Mouse (Mus musculus) cerebellum, adult 2 months (tissue): ENCODE results near the gene Rnf182. TPM values are rescaled to one million over a fixed set of nuclear protein-coding genes. Genes with fewer than 3 reads are reported as not detected.

Experiments used
- DNase-seq, 2 experiments: peaks; one replicate each; pipeline ENCODE4 v3.0.0; 2021
- H3K27ac ChIP-seq: fragments of 200-500 bp; 2 replicates; pipeline ENCODE4 v1.5.1; 2012; ENCODE audit warnings: low read length, control low read depth, inconsistent platforms; ENCODE audit not compliant: insufficient read depth
- H3K27me3 ChIP-seq: fragments of 200-500 bp; 2 replicates; pipeline ENCODE4 v1.6.1; 2012; ENCODE audit warnings: inconsistent platforms, mild to moderate bottlenecking, low read length, moderate library complexity; ENCODE audit not compliant: control insufficient read depth, insufficient read depth
- H3K4me1 ChIP-seq: fragments of 200-500 bp; 2 replicates; pipeline ENCODE4 v1.6.1; 2011; ENCODE audit warnings: low read length; ENCODE audit not compliant: control insufficient read depth, insufficient read depth
- H3K4me3 ChIP-seq: fragments of 200-500 bp; replicated peaks from 2 replicates; pipeline ENCODE3; 2011; ENCODE audit warnings: mild to moderate bottlenecking, low read depth, low read length, control low read depth; ENCODE audit not compliant: insufficient read depth
- CTCF ChIP-seq: fragments of 200-500 bp; IDR thresholded peaks from 2 replicates; pipeline ENCODE4 v1.5.1; 2011; ENCODE audit warnings: low read depth, mild to moderate bottlenecking, control low read depth, low read length, moderate library complexity, borderline replicate concordance; ENCODE audit not compliant: insufficient read depth
- POLR2A ChIP-seq: fragments of 200-500 bp; IDR thresholded peaks from 2 replicates; pipeline ENCODE4 v1.6.1; 2011; ENCODE audit warnings: low read length, control low read depth, borderline replicate concordance; ENCODE audit not compliant: insufficient read depth
- WGBS: fragments of 180-500 bp; shearing (Covaris S2); methylation state at CpG from one replicate; pipeline ENCODE4 v1.1.7; 2018; 5-methylcytosine and 5-hydroxymethylcytosine counted together
- polyA plus RNA-seq: library from polyadenylated mRNA; depleted of rRNA; stranded (reverse); fragments of >200 nt; gene quantifications from 2 replicates; pipeline ENCODE4 v1.2.3, GENCODE M21; 2012

Gene Rnf182
- polyA plus RNA-seq, 1 experiment: 28.4 TPM

DNA sequence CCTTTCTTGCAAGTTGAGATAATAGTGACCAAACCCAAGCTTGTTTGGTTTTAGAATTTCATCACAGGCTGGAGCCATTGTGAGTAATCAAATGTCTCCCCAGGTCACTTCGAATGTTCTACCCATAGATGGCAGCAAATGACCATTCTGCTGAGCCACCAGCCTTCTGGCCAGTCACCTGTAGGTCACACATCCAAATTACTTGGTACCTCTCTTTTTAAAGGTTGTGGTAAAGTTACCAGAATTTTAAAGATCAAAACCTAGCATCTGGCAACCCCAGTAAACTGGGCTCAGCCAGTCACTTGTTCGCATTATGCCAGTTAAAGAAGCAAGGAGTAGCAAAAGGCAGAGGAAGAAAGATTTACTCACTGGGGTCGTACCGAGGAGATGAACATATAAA is 19.6 kb upstream of the Rnf182 start:
- TF ChIP-seq CTCF (peak; percentile 97), POLR2A (no peak)
- Histone ChIP-seq H3K4me1 (peaks cover 3% of the 10 kb centered on the region), H3K4me3 (no peak overlapping the region), H3K27me3 (no peaks in the 10 kb centered on the region), H3K27ac (no peak overlapping the region)
- DNase-seq: peak; percentile 74 to 80
- WGBS: 65% methylated on average over 4 of the region's 4 CpGs

DNA sequence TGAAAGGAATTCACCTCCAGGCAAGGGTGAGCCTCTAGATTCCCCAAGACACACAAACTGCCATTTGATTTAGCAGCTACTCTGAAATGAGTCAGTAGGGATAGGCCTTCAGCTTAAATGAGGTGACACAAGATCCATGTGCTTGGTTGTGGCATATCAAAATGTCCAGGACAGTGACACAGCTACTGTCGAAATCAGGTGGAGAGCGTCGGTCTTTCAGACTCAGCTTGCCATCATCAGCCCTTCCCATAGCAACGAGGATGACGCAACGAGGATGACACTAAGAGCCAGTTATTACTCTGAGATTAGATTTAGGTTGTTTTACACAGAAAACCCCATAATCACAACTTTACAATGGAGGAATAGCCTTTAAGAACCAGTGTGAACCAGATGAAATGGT is 14.5 kb upstream of the Rnf182 start:
- TF ChIP-seq POLR2A: no peak
- no peak for TF ChIP-seq CTCF
- no peak for DNase-seq
- H3K4me1 ChIP-seq: peaks cover 8% of the 10 kb centered on the region; the same call in 1 of the 2 replicates
- no peaks in the 10 kb centered on the region for H3K27me3 ChIP-seq
- H3K4me3 ChIP-seq: no peak overlapping the region
- WGBS: 98% methylated on average over 6 of the region's 6 CpGs
- no peak overlapping the region for H3K27ac ChIP-seq

DNA sequence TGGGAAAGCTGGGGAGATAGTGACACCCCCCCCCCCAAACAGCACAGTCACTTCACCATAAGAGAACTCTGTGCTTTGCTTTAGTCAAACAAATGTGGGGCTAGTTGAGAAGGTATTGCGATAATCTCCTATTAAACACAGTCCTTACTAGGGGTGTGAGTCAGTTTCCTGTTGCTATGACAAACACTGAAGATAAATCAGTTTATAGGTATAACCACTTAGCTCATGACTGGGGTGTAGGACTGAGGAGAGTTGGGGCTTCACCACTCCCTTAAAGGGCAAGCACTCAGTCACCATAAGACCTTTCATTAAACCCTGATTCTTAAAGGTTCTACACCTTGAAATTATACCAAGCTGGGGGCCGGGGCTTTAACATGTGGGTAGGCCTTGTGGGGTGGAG is 13.1 kb upstream of the Rnf182 start:
- Histone ChIP-seq H3K27me3 (no peaks in the 10 kb centered on the region), H3K4me3 (no peak overlapping the region), H3K4me1 (peaks cover 8% of the 10 kb centered on the region; the same call in 1 of the 2 replicates), H3K27ac (no peak overlapping the region)
- TF ChIP-seq POLR2A (no peak), CTCF (no peak)
- 98% methylated on average over 2 of the region's 2 CpGs for WGBS
- no peak for DNase-seq

DNA sequence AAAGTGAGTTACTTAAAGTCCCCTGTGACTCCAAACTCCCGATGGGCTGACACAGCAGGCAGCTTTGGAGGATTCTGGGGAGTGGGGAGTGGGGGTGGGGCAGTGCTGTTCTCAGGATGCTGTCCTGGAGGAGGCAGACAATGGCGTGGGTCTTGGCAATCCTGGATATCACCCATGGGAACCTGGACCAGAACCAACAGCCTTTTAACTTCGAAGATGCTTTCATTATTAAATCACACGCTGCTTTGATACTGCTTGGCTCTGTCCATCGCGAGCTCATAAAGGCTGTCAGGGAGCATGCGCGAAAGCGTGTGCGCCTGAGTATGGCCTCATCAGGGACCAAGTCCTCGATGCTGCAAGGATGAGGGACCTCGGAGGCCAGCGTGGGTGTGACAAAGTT is 12.5 kb upstream of the Rnf182 start:
- peak in 1 of 2 experiments; percentile 46 for DNase-seq
- Histone ChIP-seq H3K4me1 (peaks cover 8% of the 10 kb centered on the region; the same call in 1 of the 2 replicates), H3K27me3 (no peaks in the 10 kb centered on the region), H3K27ac (no peak overlapping the region), H3K4me3 (peak overlapping the region; percentile 3)
- TF ChIP-seq POLR2A (no peak), CTCF (no peak)
- 16% methylated on average over 13 of the region's 13 CpGs for WGBS

DNA sequence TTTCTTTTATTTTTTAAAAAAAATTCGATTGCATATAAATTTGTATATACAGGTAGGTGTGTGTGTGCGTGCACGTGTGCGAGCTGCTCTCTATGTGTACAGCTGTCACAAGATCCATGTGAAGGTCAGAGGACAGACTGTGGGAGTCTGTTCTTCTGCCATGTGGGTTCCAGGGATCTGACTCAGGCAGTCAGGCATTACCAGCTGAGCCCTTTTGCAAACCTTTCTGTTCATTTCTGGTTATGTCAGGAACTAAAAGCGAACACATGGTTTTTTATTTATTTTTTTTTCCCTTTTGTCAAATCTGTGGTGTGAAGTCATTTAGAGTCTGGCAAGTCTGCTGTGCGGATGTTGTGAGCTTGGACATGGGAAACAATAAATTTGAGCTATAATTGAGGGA is 6.7 kb upstream of the Rnf182 start:
- Histone ChIP-seq H3K27me3 (no peaks in the 10 kb centered on the region), H3K4me3 (no peak overlapping the region), H3K4me1 (no peaks in the 10 kb centered on the region), H3K27ac (no peak overlapping the region)
- TF ChIP-seq POLR2A (no peak), CTCF (no peak)
- peak in 1 of 2 experiments; percentile 4 for DNase-seq
- WGBS: 85% methylated on average over 6 of the region's 6 CpGs

DNA sequence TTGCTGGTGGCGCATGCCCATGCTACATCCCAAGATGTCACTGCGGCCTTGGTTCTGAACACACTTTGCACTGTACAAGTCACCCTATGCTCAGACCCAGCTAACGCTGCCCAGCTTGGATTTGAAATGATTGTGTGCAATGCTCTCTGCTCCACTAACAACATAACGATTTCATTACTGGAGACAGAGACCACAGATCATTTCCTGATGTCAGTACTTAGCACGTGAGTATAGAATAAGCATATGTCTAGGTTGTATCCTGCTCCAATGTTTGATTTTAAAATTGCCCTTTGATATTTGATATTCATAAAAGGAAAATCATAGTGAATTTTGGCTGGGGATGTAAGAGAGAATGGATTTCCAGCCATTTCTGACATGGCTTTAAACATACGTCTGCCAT is 3.5 kb upstream of the Rnf182 start:
- H3K27ac ChIP-seq: no peak overlapping the region
- peak in 1 of 2 experiments; percentile 1 for DNase-seq
- 96% methylated on average over 6 of the region's 6 CpGs for WGBS

DNA sequence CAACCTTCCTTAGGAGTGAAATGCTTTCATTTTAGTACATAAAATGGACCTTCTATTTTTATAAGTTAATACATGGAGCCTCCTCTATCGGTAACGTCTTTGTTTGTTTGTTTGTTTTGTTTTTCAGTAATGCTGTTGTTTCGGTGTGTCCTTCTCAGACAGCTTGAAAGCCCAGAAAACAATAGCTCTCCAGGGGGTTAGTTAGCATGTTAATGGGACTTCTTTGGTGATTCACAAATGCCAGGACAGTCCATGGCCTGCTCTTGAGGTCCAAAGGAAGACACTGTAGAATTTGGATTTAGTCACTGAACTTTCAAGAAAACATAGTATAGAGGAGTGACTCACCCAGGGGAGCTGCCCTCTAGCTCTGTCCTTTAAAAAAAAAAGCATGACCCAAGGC is 843 bp upstream of the Rnf182 start:
- 89% methylated on average over 3 of the region's 3 CpGs for WGBS
- Histone ChIP-seq H3K4me3 (no peak overlapping the region), H3K4me1 (peaks cover 11% of the 10 kb centered on the region; the same call in 1 of the 2 replicates), H3K27ac (no peak overlapping the region), H3K27me3 (no peaks in the 10 kb centered on the region)
- DNase-seq: no peak
- TF ChIP-seq CTCF: no peak
- no peak for TF ChIP-seq POLR2A

More for the DNA sequence above, 3.5 kb upstream of the Rnf182 start:
- Histone ChIP-seq H3K27me3 (no peaks in the 10 kb centered on the region), H3K4me3 (no peak overlapping the region), H3K4me1 (peaks cover 4% of the 10 kb centered on the region; the same call in 1 of the 2 replicates)
- no peak for TF ChIP-seq POLR2A
- TF ChIP-seq CTCF: no peak

DNA sequence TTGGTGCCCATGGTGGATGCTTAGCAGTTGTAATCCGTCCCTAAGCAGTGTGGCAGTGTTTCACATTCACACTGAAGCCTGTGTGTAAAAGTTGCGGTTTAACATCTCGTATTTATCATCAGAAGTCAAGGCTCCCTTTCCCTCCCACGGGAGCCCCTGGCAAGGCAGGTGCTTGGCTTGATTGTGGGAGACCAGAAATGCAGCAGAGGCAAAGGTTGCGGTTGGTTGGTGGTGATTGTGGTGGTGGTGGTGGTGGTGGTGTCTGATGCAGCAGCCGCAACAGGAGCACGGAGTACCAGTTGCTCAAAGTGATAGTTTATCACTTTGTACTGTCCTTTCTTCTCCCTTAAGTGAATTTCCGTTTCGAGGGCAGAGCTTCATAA is 325 bp upstream of the Rnf182 start:
- DNase-seq: peak in 1 of 2 experiments; percentile 25
- WGBS: 15% methylated on average over 9 of the region's 9 CpGs
- no peaks in the 10 kb centered on the region for H3K27me3 ChIP-seq
- TF ChIP-seq CTCF: no peak
- no peak for TF ChIP-seq POLR2A
- H3K4me3 ChIP-seq: peak overlapping the region; percentile 100
- peak overlapping the region; percentile 91 for H3K27ac ChIP-seq
- H3K4me1 ChIP-seq: peaks cover 13% of the 10 kb centered on the region; the same call in 1 of the 2 replicates

DNA sequence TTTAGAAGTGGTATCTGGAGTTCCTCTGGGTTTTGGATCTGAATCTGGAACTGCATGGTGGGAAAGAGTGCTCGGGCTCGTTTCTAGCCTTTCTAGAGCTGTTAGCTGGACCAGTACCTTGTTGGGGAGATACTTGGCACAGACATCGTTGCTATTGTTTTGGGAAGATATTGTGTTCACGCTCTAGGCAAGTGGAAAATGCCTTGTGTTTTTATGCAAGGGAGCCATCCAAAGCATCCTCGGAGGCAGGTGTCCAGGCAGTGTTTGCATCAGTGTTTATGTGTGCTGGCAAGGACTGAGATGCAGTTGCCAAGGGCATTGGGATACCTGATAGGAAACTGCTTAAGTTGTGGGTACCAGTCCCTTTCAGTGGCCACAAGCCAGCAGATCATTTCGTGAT is 1.0 kb downstream of the Rnf182 start:
- peak overlapping the region; percentile 100 for H3K4me3 ChIP-seq
- TF ChIP-seq CTCF (no peak), POLR2A (peak; percentile 40; the same call in 1 of the 2 replicates)
- 2% methylated on average over 6 of the region's 6 CpGs for WGBS
- peak overlapping the region; percentile 91 for H3K27ac ChIP-seq
- DNase-seq: peak; percentile 78 to 85
- H3K27me3 ChIP-seq: no peaks in the 10 kb centered on the region
- H3K4me1 ChIP-seq: peaks cover 13% of the 10 kb centered on the region; the same call in 1 of the 2 replicates
